Mouse (Mus musculus) colon, adult 2 months (tissue): ENCODE results near the gene Ccr3. TPM values are rescaled to one million over a fixed set of nuclear protein-coding genes. Genes with fewer than 3 reads are reported as not detected.

ENCODE experiments used
- polyA plus RNA-seq: library from polyadenylated mRNA; depleted of rRNA; stranded (reverse); fragments of >200 nt; gene quantifications from 2 replicates; pipeline ENCODE4 v1.2.3, GENCODE M21; 2012; rRNA removed

The Ccr3 gene
- polyA plus RNA-seq: 0.13 TPM in 1 of 2 replicates, not detected in the other

DNA sequence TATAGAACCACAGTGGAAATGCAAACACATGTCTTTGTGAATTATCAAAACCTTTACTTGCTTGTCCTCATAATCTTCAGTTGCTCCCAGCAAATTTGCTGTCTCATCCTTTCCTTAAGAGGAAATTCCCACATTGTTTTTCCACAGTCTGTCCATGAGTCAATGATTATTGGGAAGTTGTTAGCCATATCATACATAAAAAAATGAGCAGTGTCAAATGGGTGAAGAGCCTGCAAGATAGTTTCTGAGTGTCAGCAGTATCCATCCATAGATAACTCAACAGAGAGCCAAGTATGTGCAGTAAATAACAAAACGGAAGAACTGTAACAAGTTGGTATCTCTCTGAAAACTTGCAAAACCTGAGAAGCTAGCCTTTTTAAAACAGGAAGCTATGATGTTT, at the start of gene Ccr3:
TSS of gene Ccr3 (plus strand) at position 301 of the 400 bp plus-strand sequence.

DNA sequence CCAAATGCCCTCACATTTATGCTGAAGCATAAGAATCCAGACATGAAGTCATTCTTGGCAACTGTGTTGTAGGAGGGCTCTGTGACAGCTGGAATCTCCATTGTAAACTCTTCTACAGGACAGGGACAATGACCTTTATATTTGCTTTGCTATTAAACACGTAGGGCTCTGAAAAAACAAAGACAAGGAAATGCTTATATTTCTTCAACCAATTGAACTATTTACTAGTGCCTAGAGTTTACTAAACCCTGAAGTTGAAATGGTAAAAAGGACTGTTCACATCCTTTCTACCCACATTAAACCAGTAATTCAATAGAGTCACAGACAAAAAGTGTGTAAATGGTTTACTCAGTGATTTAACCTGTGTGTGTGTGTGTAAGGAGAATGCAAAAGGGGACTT, 43.5 kb upstream of the Ccr3 start, which contains the start of gene Ccr1l1:
TSS of gene Ccr1l1 (minus strand) at position 101 of the 400 bp plus-strand sequence.

Other genes with a start within 250 kb of the Ccr3 start
- gene Cxcr6, start 215.5 kb upstream of the Ccr3 start, polyA plus RNA-seq: 0.35 and 0.80 TPM in 2 replicates
- 4.3 and 6.0 TPM in 2 replicates for gene Fyco1, start 170.1 kb upstream of the Ccr3 start, polyA plus RNA-seq
- gene Xcr1, start 159.9 kb upstream of the Ccr3 start, polyA plus RNA-seq: 0.19 and 0.22 TPM in 2 replicates
- 1.4 and 1.8 TPM in 2 replicates for gene Ccr1, start 53.3 kb upstream of the Ccr3 start, polyA plus RNA-seq
- not detected in 2 replicates for gene Ccr1l1, start 43.6 kb upstream of the Ccr3 start, polyA plus RNA-seq
- 0.59 and 0.65 TPM in 2 replicates for gene Ccr2, start 80.0 kb downstream of the Ccr3 start, polyA plus RNA-seq
- gene Ccr5, start 99.6 kb downstream of the Ccr3 start, polyA plus RNA-seq: 0.17 and 0.23 TPM in 2 replicates